Mouse (Mus musculus) ES-E14 (cell line): ENCODE results near the gene Chdh.

Experiments
- HCFC1 ChIP-seq: IDR thresholded peaks from 2 replicates; pipeline ENCODE4 v1.6.1; 2012; ENCODE audit warnings: low read length, inconsistent platforms, borderline replicate concordance; ENCODE audit not compliant: insufficient read depth
- MAFK ChIP-seq: IDR thresholded peaks from 2 replicates; pipeline ENCODE4 v1.6.1; 2014; ENCODE audit warnings: mild to moderate bottlenecking, low read depth, low read length, inconsistent platforms; ENCODE audit not compliant: insufficient read depth

DNA sequence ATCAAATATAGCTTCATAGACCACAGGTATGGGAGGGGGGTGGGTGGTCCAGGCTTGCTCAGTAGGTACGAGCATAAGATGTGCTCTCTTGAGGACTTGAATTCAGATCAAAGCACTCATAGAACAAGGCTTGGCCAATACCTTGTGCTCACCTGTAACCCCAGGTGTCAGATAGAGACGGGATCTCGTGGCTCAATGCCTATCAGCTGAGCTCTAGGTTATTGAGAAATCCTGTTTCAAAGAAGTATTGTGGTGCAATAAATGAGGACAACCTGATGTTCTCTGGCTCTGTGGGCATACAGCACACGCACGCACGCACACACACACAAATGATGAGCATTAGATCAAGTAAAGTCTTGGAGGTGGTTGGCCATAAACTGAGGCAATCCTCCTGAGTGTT, 31.9 kb upstream of the Chdh start:
- no peak for TF ChIP-seq HCFC1
- TF ChIP-seq MAFK: no peak
